Mouse (Mus musculus) kidney, adult 2 months (tissue): ENCODE measurements at regions not wholly inside any gene's neighbourhood (a gene's known extent, or its start where the extent isn't known, plus 50 kb on each side); places are given as distances from the start of the nearest gene placed in this dataset.
A peak's percentile ranks its signal among the peaks of the same experiment; 100 is the strongest.

Experiments
- DNase-seq: peaks from one replicate; pipeline ENCODE4 v3.0.0; 2021
- H3K27ac ChIP-seq: fragments of 200-500 bp; 2 replicates; pipeline ENCODE4 v1.5.1; 2012; ENCODE audit warnings: low read depth, low read length, control low read depth, inconsistent platforms; ENCODE audit not compliant: insufficient read depth
- H3K27me3 ChIP-seq: fragments of 200-500 bp; replicated peaks from 2 replicates; pipeline ENCODE4 v1.6.1; 2012; ENCODE audit warnings: mild to moderate bottlenecking, moderate library complexity, low read length, inconsistent platforms; ENCODE audit not compliant: control insufficient read depth, insufficient read depth
- H3K36me3 ChIP-seq: fragments of 200-500 bp; 2 replicates; pipeline ENCODE4 v1.6.1; 2012; ENCODE audit warnings: mild to moderate bottlenecking, moderate library complexity, low read length, inconsistent platforms; ENCODE audit not compliant: control insufficient read depth, insufficient read depth
- H3K4me1 ChIP-seq: fragments of 200-500 bp; 2 replicates; pipeline ENCODE4 v1.6.1; 2011; ENCODE audit warnings: low read length; ENCODE audit not compliant: control insufficient read depth, insufficient read depth
- H3K4me3 ChIP-seq: fragments of 200-500 bp; 2 replicates; pipeline ENCODE4 v1.5.1; 2011; ENCODE audit warnings: mild to moderate bottlenecking, low read depth, low read length, control low read depth; ENCODE audit not compliant: insufficient read depth
- CTCF ChIP-seq: fragments of 200-500 bp; conservative IDR thresholded peaks from 2 replicates; pipeline ENCODE4 v1.5.1; 2011; ENCODE audit warnings: low read depth, mild to moderate bottlenecking, control low read depth, low read length, moderate library complexity, mixed read lengths; ENCODE audit not compliant: insufficient read depth, insufficient read length
- POLR2A ChIP-seq: fragments of 200-500 bp; IDR thresholded peaks from one replicate; pipeline ENCODE4 v1.6.1; 2011; ENCODE audit warnings: low read depth, low read length, control low read depth
- WGBS: fragments of 180-500 bp; shearing (Covaris S2); methylation state at CpG from one replicate; pipeline ENCODE4 v1.1.7; 2018; 5-methylcytosine and 5-hydroxymethylcytosine counted together

DNA sequence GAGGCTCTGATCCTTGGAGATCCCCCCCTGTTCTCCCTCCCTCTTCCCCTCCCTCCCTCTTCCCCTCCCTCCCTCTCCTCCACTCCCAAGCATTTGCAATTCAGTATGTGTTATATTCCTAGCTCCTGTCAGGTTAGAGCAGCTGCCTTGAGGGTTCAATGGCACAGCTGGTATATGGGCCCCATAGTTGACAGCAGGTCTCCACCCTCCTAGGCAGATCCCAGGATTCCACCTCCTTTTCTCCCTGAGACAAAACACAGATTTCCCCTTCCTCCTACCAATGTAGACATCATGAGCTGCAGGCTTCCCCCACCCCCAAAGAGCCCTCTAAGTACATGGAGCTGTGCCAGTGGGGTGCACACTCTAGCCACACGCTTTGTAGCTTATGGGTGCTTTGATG is 137.8 kb downstream of the Unc5cl start:
- H3K36me3 ChIP-seq, result no peaks in the 10 kb centered on the region
- no peaks in the 10 kb centered on the region for H3K27me3 ChIP-seq
- 83% methylated on average over 1 of the region's 1 CpGs for WGBS
- H3K27ac ChIP-seq, result no peak overlapping the region
- H3K4me1 ChIP-seq, result no peaks in the 10 kb centered on the region
- no peak for DNase-seq
- TF ChIP-seq POLR2A (no peak), CTCF (no peak)
- H3K4me3 ChIP-seq, result no peak overlapping the region

DNA sequence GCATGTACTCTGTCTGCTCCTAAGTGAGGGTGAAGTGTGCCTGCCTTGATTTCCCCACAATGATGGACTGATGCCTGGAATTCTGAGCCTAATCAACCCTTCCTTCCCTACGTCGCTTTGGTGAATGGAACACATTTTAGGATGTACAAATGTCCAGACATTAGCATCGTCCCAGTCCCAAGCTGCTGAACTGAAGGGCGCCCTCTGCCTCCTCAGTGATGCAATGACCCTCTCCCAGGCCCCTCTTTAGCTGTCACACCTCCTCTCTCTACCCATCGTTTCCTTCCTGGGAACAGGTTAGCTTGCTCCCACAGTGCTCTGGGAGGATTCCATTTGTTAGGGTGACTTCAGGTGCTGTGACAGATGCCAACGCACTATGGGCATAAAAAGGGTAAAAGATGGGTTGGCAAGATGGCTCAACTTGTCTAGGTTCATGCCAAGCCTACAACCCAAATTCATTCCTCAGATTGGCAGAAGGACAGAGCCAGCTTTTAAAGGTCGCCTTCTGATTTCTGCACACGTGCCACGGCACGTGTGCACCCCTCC is 140.8 kb downstream of the Unc5cl start:
- WGBS, result 82% methylated on average over 10 of the region's 10 CpGs
- Histone ChIP-seq H3K27me3 (no peaks in the 10 kb centered on the region), H3K36me3 (no peaks in the 10 kb centered on the region), H3K4me1 (peaks cover 3% of the 10 kb centered on the region; the same call in 1 of the 2 replicates), H3K27ac (no peak overlapping the region), H3K4me3 (no peak overlapping the region)
- no peak for TF ChIP-seq POLR2A
- TF ChIP-seq CTCF, result peak; percentile 31; the same call in 1 of the 2 replicates
- DNase-seq, result no peak

DNA sequence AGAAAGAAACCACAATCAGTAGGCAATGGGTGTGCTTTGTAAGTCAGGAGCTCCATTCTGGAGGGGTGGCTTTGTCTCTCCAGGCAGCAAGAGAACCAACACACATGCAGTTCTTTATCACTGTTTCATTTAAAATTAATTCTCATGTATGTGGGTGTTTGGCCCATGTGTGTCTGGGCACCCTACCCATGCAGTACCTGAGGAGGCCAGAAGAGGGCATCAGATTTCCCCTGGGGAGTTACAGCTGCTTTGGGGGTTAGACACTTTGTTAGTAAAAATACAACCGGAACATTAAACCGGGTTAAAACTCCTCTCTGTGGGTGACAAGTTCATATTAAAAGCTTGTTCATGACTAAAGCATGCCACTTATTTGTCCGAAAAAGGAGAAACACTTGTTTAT is 141.7 kb downstream of the Unc5cl start:
- Histone ChIP-seq H3K27ac (no peak overlapping the region), H3K4me3 (no peak overlapping the region), H3K36me3 (no peaks in the 10 kb centered on the region), H3K4me1 (peaks cover 6% of the 10 kb centered on the region), H3K27me3 (no peaks in the 10 kb centered on the region)
- DNase-seq, result peak; percentile 33
- 76% methylated on average over 3 of the region's 3 CpGs for WGBS
- TF ChIP-seq POLR2A, result no peak
- TF ChIP-seq CTCF, result peak; percentile 46

DNA sequence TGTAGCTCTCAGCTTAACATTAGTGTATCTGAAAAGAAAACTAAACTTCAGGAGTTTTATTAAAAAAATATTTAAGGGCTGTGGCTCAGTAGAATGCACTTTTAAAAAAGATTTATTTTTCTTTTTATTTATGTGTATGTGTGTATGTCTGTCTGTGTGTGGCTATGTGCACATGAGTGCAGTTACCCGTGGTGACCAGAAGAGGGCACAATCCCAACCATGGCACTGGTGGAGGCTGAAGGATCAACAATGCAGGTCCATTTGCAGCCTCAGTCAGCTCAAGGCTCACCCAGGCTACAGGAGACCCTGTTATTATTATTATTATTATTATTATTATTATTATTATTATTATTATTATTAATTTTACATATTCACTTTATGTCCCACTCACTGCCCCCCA is 142.6 kb downstream of the Unc5cl start:
- no peak overlapping the region for H3K4me3 ChIP-seq
- H3K27me3 ChIP-seq, result no peaks in the 10 kb centered on the region
- peaks cover 6% of the 10 kb centered on the region for H3K4me1 ChIP-seq
- no peak overlapping the region for H3K27ac ChIP-seq
- peak; percentile 20; the same call in 1 of the 2 replicates for TF ChIP-seq CTCF
- TF ChIP-seq POLR2A, result no peak
- H3K36me3 ChIP-seq, result no peaks in the 10 kb centered on the region
- WGBS, result 100% methylated on average over 1 of the region's 1 CpGs
- no peak for DNase-seq

DNA sequence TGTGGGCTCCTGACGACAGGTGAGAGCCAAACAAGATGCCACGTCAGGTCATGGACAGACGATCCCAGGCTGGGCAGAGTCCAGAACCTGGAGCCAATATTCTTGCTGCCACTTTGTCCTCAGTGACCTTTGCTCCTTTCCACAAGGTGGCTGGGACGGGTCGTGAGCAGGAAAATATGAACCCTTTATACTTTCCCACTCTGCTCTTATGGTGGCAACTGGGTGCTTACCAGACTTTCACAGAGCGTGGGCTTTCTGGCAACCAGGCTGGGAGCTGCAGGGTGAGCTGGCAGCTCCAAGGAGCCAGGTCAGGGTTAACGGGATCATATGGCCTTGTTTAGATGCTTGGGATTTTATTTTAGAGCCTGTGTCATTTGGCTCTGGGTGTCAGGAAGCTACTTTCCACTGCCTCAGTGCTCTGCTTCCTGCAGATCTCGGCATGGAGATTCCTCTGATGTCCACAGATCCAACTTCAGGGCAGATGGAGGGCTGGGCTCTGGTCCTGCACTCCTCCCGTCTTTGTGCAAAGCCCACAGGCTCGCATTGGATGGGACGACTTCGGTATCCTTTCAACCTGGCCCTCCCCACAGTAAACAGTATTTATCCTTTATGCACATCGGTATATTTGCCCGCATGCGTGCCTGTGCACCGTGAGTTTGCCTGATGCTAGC is 143.9 kb downstream of the Unc5cl start:
- H3K36me3 ChIP-seq, result no peaks in the 10 kb centered on the region
- WGBS, result 64% methylated on average over 16 of the region's 16 CpGs
- DNase-seq, result peak; percentile 80

DNA sequence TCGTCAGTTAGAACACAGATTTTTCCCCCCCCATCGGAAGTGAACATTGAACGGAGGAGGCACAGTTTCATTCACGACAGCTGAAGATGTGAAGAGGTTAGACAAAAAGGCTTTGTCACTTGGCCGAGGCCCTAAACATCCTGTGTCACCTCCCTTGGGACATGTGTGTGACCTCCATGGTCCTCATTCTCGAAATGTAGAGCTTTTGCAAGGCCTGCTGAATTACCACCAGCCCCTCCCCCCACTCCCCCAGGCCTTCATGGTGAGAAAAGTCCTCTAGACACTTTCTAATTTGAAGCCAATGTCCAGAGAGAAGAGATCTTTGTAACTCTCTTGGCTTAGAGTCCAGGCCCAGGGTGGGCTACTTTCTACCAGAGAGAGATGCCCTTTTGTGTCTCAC is 145.5 kb downstream of the Unc5cl start:
- TF ChIP-seq CTCF, result no peak
- Histone ChIP-seq H3K4me3 (no peak overlapping the region), H3K36me3 (no peaks in the 10 kb centered on the region), H3K27me3 (no peaks in the 10 kb centered on the region), H3K27ac (no peak overlapping the region), H3K4me1 (peaks cover 6% of the 10 kb centered on the region)
- 76% methylated on average over 6 of the region's 6 CpGs for WGBS
- DNase-seq, result peak; percentile 37

More for the DNA sequence above, 143.9 kb downstream of the Unc5cl start:
- no peak overlapping the region for H3K27ac ChIP-seq
- TF ChIP-seq CTCF, result no peak; the same call in 1 of the 2 replicates
- TF ChIP-seq POLR2A, result no peak
- H3K27me3 ChIP-seq, result no peaks in the 10 kb centered on the region
- H3K4me1 ChIP-seq, result peaks cover 6% of the 10 kb centered on the region
- no peak overlapping the region for H3K4me3 ChIP-seq

DNA sequence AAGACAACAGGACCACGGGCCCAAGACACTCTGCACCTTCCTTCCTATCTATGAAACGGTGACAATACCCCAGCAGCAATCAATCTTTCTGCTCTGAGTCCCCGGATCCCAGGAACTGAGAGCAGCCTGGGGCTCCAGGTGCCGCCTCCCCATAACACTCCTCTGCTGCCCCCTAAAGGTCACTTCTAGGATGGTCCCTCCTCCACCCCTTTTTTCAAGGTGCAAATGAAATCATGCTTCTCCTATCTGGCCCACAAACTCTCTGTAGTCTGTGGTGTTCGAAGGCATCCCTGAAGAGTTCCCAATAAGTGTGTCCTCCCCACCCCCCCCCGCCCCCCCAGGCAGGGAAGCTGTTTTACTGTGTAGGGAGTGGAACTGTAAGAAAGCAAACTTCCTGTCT is 147.9 kb downstream of the Unc5cl start:
- Histone ChIP-seq H3K4me3 (no peak overlapping the region), H3K36me3 (no peaks in the 10 kb centered on the region), H3K27me3 (no peaks in the 10 kb centered on the region), H3K27ac (no peak overlapping the region), H3K4me1 (peaks cover 6% of the 10 kb centered on the region)
- no peak for TF ChIP-seq POLR2A
- peak; percentile 84 for TF ChIP-seq CTCF
- 2% methylated on average over 6 of the region's 6 CpGs for WGBS
- peak; percentile 64 for DNase-seq
